Mouse (Mus musculus): ENCODE results near the gene Kti12.

Gene Kti12

GRCm38 (mm10) chr4:108873746-108874145 lies 26.2 kb downstream of the Kti12 start:
- 92% methylated on average over 5 of the region's 5 CpGs for WGBS

DNA sequence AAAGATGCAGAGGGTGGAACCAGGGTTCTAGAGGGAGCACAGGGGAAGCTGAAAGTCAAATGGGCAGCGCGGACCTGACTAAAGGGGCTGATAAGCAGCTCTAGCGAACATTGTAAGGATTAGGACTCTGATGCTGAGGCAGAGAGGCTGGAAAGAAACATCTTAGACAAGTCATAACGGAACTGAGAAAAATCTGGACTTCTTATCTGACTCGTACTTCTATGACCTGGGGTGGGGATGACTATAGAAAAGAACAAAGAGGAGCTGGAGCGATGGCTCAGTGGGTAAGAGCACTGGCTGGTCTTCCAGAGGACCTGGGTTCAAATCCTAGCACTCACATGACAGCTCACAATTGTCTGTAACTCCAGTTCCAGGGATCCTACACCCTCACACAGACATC lies 30.3 kb downstream of the Kti12 start:
- 87% methylated on average over 6 of the region's 6 CpGs for WGBS

- WGBS, result under 1% methylated on average over 46 of the region's 46 CpGs
Observed at GRCm38 (mm10) chr4:108878963-108879822, 31.6 kb downstream of the Kti12 start, which contains the start of gene Rab3b. TSS of gene Rab3b (plus strand) at chr4:108879063.

DNA sequence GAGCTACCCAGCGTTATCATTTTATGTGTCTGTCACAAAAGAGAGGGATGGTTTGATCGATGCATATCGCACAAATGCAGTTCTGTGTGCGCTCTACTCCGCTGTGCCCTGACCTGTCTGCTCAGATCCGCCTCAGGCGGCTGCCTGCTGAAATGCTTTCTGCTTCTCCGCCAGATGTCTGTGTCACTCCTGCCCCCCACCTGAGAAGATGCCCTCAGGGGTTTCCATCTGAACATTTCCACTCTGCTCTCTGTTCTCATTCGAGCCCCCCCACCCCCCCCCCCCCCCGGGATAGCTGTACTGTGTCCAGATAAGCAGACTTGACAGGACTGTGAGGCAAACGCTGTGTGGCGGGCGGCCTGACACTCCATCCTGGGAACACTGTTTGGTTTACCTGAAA lies 36.2 kb downstream of the Kti12 start:
- WGBS, result 74% methylated on average over 13 of the region's 13 CpGs

- WGBS, result 85% methylated on average over 4 of the region's 4 CpGs
Observed at GRCm38 (mm10) chr4:108887456-108887855, 39.9 kb downstream of the Kti12 start.

DNA sequence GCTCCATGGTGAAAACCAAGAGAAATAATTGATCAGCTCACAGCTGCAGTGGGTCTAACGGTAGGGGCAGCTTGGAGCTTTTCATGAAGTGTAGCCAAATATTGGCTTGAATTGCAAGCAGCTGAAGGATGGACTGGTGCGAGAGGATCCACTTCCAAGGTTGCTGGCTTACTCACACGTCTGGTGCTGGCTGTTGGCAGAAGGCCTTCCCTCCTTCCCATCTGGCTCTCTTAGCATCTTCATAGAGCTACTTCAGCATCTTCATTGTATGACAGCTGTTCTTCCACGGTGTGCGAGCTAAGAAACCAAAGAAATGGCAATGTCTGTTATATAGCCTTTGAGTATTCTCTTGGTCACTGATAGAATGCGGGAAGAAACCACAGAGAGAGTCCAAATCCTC lies 43.3 kb downstream of the Kti12 start:
- WGBS, result 58% methylated on average over 6 of the region's 6 CpGs
